Mouse (Mus musculus): ENCODE results near the gene Bcl7a. TPM values are rescaled to one million over a fixed set of nuclear protein-coding genes. Genes with fewer than 3 reads are reported as not detected.
A peak's percentile ranks its signal among the peaks of the same experiment; 100 is the strongest.

Gene Bcl7a
- polyA plus RNA-seq, 1 experiment from 2014 or later: 5.9 TPM

DNA sequence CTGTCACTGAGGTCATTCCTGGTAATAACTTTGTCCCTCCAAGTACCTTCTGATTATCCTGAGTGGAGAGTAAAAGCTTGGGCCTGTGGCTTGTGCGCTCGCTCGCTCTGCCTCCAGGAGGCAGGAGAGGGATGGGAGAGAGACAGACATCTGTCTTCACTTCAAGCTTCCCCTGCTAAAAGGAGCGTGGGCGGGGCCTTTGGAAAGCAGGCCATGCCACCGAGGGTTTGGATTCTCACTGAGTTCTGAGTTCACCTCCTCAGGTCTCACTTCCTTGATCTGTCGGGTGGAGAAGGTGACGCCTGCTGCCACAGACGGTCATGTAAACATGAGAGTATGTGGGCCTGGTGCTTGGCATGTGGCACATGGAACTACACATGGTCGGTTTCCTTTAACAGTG is 6.8 kb downstream of the Bcl7a start:
- Histone ChIP-seq H3K4me3 (ENCODE audit: low read depth, low read length) (no peak overlapping the region), H3K27me3 (ENCODE audit: control insufficient read depth, insufficient read depth, low read length) (no peaks in the 10 kb centered on the region), H3K27ac (replicated peaks) (no peak overlapping the region), H3K9ac (ENCODE audit: low read length) (no peak overlapping the region), H3K4me1 (replicated peaks; ENCODE audit: control insufficient read depth, insufficient read depth) (0 out of 2 replicates have a peak, but pooled peaks cover 2% of the 10 kb centered on the region), H3K4me2 (replicated peaks; ENCODE audit: low read depth) (no peak overlapping the region), H3K36me3 (ENCODE audit: control insufficient read depth, insufficient read depth, low read length) (no peaks in the 10 kb centered on the region), H3K9me3 (ENCODE audit: control insufficient read depth, low read length) (no peaks in the 10 kb centered on the region)
- ATAC-seq (ENCODE audit: low FRiP score, low TSS enrichment): no peak
- peak; percentile 29 for DNase-seq (ENCODE audit: low spot score)
- TF ChIP-seq EP300 (optimal IDR thresholded peaks at IDR 0.05) (no peak), CTCF (IDR thresholded peaks at IDR 0.05; ENCODE audit: low read depth) (peak; percentile 56)
- 57% methylated on average over 10 of the region's 10 CpGs for WGBS

GRCm38 (mm10) chr5:123355918-123356317 is 12.3 kb downstream of the Bcl7a start:
- Histone ChIP-seq H3K9me3 (ENCODE audit: control insufficient read depth, low read length) (no peaks in the 10 kb centered on the region), H3K9ac (ENCODE audit: low read length) (no peak overlapping the region), H3K4me1 (replicated peaks; ENCODE audit: control insufficient read depth, insufficient read depth) (no peaks in the 10 kb centered on the region), H3K4me3 (ENCODE audit: low read depth, low read length) (no peak overlapping the region), H3K36me3 (ENCODE audit: control insufficient read depth, insufficient read depth, low read length) (peaks cover 14% of the 10 kb centered on the region; the same call in 1 of the 2 replicates), H3K4me2 (replicated peaks; ENCODE audit: low read depth) (peak overlapping the region; percentile 3; the same call in 1 of the 2 replicates), H3K27me3 (ENCODE audit: control insufficient read depth, insufficient read depth, low read length) (no peaks in the 10 kb centered on the region), H3K27ac (replicated peaks) (peak overlapping the region; percentile 76)
- ATAC-seq (ENCODE audit: low FRiP score, low TSS enrichment) (peak; percentile 89), DNase-seq (ENCODE audit: low spot score) (peak; percentile 83)
- TF ChIP-seq EP300 (optimal IDR thresholded peaks at IDR 0.05) (peak; percentile 78), CTCF (IDR thresholded peaks at IDR 0.05; ENCODE audit: low read depth) (no peak)
- 50% methylated on average over 11 of the region's 11 CpGs for WGBS

GRCm38 (mm10) chr5:123357253-123357652 is 13.6 kb downstream of the Bcl7a start:
- TF ChIP-seq EP300 (optimal IDR thresholded peaks at IDR 0.05): no peak
- no peak for TF ChIP-seq CTCF (IDR thresholded peaks at IDR 0.05; ENCODE audit: low read depth)
- DNase-seq (ENCODE audit: low spot score): no peak
- no peak overlapping the region for H3K4me2 ChIP-seq (replicated peaks; ENCODE audit: low read depth)
- H3K4me3 ChIP-seq (ENCODE audit: low read depth, low read length): no peak overlapping the region
- no peaks in the 10 kb centered on the region for H3K27me3 ChIP-seq (ENCODE audit: control insufficient read depth, insufficient read depth, low read length)
- ATAC-seq (ENCODE audit: low FRiP score, low TSS enrichment): no peak
- no peaks in the 10 kb centered on the region for H3K4me1 ChIP-seq (replicated peaks; ENCODE audit: control insufficient read depth, insufficient read depth)
- no peak overlapping the region for H3K27ac ChIP-seq (replicated peaks)
- H3K36me3 ChIP-seq (ENCODE audit: control insufficient read depth, insufficient read depth, low read length): peaks cover 14% of the 10 kb centered on the region; the same call in 1 of the 2 replicates
- WGBS: 77% methylated on average over 4 of the region's 4 CpGs
- H3K9ac ChIP-seq (ENCODE audit: low read length): no peak overlapping the region
- H3K9me3 ChIP-seq (ENCODE audit: control insufficient read depth, low read length): no peaks in the 10 kb centered on the region

DNA sequence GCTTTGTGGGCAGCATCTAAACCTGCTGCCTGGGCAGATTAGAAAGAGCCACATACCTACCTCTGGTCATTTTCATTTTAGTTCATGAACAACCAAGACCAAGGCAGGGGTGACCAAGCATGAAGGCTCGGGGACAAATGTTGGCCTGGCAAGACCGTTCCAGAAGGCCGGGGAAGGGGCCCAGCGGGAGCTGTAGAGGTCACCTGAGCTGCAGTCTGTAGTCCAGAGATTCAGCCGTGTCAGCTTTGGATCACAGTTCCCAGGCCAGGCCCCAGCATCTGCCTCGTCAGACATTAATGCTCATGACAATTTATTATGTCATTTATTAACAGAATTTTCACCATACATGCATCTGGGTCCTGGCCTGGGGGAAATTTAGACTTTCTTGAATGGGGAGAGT is 15.8 kb downstream of the Bcl7a start:
- Histone ChIP-seq H3K4me1 (replicated peaks; ENCODE audit: control insufficient read depth, insufficient read depth) (no peaks in the 10 kb centered on the region), H3K9ac (ENCODE audit: low read length) (no peak overlapping the region), H3K36me3 (ENCODE audit: control insufficient read depth, insufficient read depth, low read length) (peaks cover 14% of the 10 kb centered on the region; the same call in 1 of the 2 replicates), H3K4me3 (ENCODE audit: low read depth, low read length) (no peak overlapping the region), H3K9me3 (ENCODE audit: control insufficient read depth, low read length) (no peaks in the 10 kb centered on the region), H3K4me2 (replicated peaks; ENCODE audit: low read depth) (no peak overlapping the region), H3K27ac (replicated peaks) (no peak overlapping the region), H3K27me3 (ENCODE audit: control insufficient read depth, insufficient read depth, low read length) (no peaks in the 10 kb centered on the region)
- DNase-seq (ENCODE audit: low spot score) (no peak), ATAC-seq (ENCODE audit: low FRiP score, low TSS enrichment) (no peak)
- 84% methylated on average over 6 of the region's 6 CpGs for WGBS
- TF ChIP-seq EP300 (optimal IDR thresholded peaks at IDR 0.05) (no peak), CTCF (IDR thresholded peaks at IDR 0.05; ENCODE audit: low read depth) (no peak)

DNA sequence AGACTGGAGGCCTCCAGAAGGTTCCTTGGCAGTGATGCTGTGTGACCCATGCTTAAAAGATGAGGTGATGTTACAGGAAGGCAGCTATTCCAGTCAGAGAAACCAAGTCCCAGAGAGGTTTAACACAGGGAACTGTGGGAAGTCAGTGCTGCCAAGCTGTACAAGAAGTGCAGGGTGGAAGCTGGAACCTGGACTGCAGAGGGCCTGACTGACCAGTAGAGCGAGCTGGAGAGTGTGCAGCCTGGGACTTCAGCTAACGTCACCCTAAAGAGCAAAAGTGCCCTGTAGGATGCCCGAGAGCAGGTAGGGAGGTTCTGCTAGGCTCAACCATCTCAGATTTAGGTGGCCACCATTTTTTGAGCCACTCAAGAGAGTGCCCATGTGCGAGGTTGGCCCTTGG is 19.3 kb downstream of the Bcl7a start:
- H3K4me1 ChIP-seq (replicated peaks; ENCODE audit: control insufficient read depth, insufficient read depth): no peaks in the 10 kb centered on the region
- ATAC-seq (ENCODE audit: low FRiP score, low TSS enrichment) (no peak), DNase-seq (ENCODE audit: low spot score) (no peak)
- no peak overlapping the region for H3K4me3 ChIP-seq (ENCODE audit: low read depth, low read length)
- WGBS: 85% methylated on average over 4 of the region's 4 CpGs
- H3K27ac ChIP-seq (replicated peaks): no peak overlapping the region
- H3K9ac ChIP-seq (ENCODE audit: low read length): no peak overlapping the region
- H3K4me2 ChIP-seq (replicated peaks; ENCODE audit: low read depth): no peak overlapping the region
- no peaks in the 10 kb centered on the region for H3K27me3 ChIP-seq (ENCODE audit: control insufficient read depth, insufficient read depth, low read length)
- TF ChIP-seq EP300 (optimal IDR thresholded peaks at IDR 0.05): no peak
- TF ChIP-seq CTCF (IDR thresholded peaks at IDR 0.05; ENCODE audit: low read depth): peak; percentile 26; the same call in 1 of the 2 replicates
- no peaks in the 10 kb centered on the region for H3K9me3 ChIP-seq (ENCODE audit: control insufficient read depth, low read length)
- peaks cover 8% of the 10 kb centered on the region; the same call in 1 of the 2 replicates for H3K36me3 ChIP-seq (ENCODE audit: control insufficient read depth, insufficient read depth, low read length)

DNA sequence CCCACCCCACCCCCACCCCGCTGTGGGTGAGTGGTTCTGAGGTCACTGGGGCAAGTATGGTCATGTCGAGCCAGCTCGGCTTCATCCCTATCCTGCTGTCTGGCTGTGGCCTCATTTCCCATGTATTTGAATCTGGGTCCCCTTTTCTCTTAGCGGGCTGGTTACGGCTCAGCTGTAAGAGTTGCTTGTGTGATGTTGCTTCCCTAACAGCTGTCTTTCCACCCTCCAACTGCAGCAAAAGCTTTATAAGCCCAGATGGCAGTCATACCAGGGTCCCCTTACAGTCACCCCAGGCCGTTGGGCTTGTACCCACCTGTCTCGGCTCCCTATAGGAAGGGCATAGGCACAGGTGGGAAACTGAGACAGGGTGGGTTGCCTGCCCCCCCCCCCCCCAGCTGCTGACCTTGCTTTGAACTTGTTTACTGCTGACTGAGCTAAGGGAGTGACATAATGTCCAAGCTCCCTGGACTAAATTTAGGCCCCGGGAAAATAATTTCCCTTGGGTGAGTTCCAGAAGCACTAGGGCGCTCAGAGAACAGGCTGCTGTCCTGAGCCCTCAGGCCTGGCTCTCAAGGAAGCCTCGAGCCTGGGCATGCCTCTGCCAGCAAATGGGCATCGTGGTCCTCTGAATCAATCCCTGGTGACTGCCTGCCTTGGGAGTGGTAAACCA is 20.8 kb downstream of the Bcl7a start:
- H3K27me3 ChIP-seq (ENCODE audit: control insufficient read depth, insufficient read depth, low read length): no peaks in the 10 kb centered on the region
- DNase-seq (ENCODE audit: low spot score) (no peak), ATAC-seq (ENCODE audit: low FRiP score, low TSS enrichment) (peak; percentile 25; the same call in 1 of the 2 replicates)
- H3K9me3 ChIP-seq (ENCODE audit: control insufficient read depth, low read length): no peaks in the 10 kb centered on the region
- H3K4me1 ChIP-seq (replicated peaks; ENCODE audit: control insufficient read depth, insufficient read depth): no peaks in the 10 kb centered on the region
- no peak overlapping the region for H3K9ac ChIP-seq (ENCODE audit: low read length)
- H3K4me3 ChIP-seq (ENCODE audit: low read depth, low read length): no peak overlapping the region
- TF ChIP-seq CTCF (IDR thresholded peaks at IDR 0.05; ENCODE audit: low read depth) (no peak), EP300 (optimal IDR thresholded peaks at IDR 0.05) (no peak)
- peaks cover 2% of the 10 kb centered on the region; the same call in 1 of the 2 replicates for H3K36me3 ChIP-seq (ENCODE audit: control insufficient read depth, insufficient read depth, low read length)
- H3K27ac ChIP-seq (replicated peaks): peak overlapping the region; percentile 78
- no peak overlapping the region for H3K4me2 ChIP-seq (replicated peaks; ENCODE audit: low read depth)
- WGBS: 66% methylated on average over 11 of the region's 11 CpGs
